Mouse (Mus musculus) small intestine, adult 2 months (tissue): ENCODE data around the gene Slc11a2.

Experiments used
- CTCF ChIP-seq: fragments of 200-500 bp; IDR thresholded peaks from 2 replicates; pipeline ENCODE4 v1.5.1; 2012; ENCODE audit warnings: low read depth, mild to moderate bottlenecking, control low read depth, inconsistent platforms, low read length, moderate library complexity, mixed read lengths; ENCODE audit not compliant: insufficient replicate concordance, insufficient read length; ENCODE audit errors: extremely low read depth
- POLR2A ChIP-seq: fragments of 200-500 bp; IDR thresholded peaks from 2 replicates; pipeline ENCODE4 v1.6.1; 2012; ENCODE audit warnings: low read depth, mild to moderate bottlenecking, control low read depth, inconsistent platforms, low read length, moderate library complexity

- TF ChIP-seq CTCF (no peak), POLR2A (no peak)
Measured at GRCm38 (mm10) chr15:100352711-100353250, 72.1 kb downstream of the Slc11a2 start, which contains the start of the genes Methig1 and Mettl7a2.
